Mouse (Mus musculus): ENCODE measurements around the gene Gm20737. TPM values are rescaled to one million over a fixed set of nuclear protein-coding genes. Genes with fewer than 3 reads are reported as not detected.
"Not testable (repeated sequence)": the region's sequence is repeated elsewhere in the genome, so short reads cannot be mapped to it uniquely, and the experiment has no call there.

Gene Gm20737
- not detected for total RNA-seq (2021)
- long read RNA-seq, experiment 1 = 0 reads
- long read RNA-seq, experiment 2 = 0 reads

DNA sequence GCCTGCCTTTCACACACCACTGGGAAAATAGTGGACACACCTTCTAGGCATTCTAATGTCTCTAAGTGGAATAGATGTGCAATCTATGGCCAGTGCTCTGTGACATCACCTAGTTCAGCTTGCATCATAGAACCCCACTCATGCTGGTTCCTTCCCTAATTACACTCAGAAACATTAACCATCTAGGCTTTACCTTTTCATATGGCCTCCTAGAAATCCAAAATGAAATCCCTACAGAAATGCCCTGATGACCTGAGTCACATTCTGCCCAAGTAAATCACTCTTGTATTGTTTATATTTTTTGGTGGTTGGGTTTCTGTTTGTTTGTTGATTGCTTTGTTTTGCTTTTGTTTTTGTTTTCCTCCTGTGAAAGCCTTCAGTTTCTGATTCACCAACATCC is at the start of gene Gm20737:
Gene Gm20737 (minus strand): TSS at position 101 of the 400 bp plus-strand sequence.
- DNase-seq; intact Hi-C loops (cut with DNase I); H3K27ac ChIP-seq; H3K4me3 ChIP-seq: not testable (repeated sequence)

DNA sequence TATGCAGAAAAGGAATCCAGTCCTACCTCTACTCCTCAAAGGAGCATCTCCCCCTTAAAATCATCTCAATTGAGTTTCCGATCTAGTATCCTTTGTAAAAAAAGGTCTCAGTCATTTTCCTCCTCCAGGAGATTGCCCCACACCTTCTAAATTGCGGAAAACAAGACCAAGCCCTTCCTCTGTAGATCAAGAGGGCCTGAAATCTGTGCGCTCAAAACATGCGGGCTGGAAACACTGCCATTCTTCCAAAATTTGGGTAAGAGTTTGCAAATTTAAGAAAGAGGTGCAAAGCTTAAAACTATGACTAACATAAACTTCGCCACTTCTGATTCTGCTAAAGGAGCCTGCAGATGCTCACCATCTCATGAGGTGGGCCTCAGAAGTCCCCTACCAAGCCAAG is 17.3 kb upstream of the Gm20737 start, which contains the start of gene Gm21775:
Gene Gm21775 (plus strand): TSS at position 301 of the 400 bp plus-strand sequence.
- H3K4me3 ChIP-seq; H3K27ac ChIP-seq; intact Hi-C loops (cut with DNase I); DNase-seq: not testable (repeated sequence)

Other genes starting within 250 kb of the Gm20737 start
- gene Gm20834, start 211.5 kb downstream of the Gm20737 start, total RNA-seq (2021) = not detected
- gene Gm28510, start 123.3 kb downstream of the Gm20737 start, total RNA-seq (2021) = not detected
- not detected for gene Gm21775, start 17.4 kb upstream of the Gm20737 start, total RNA-seq (2021)
- not detected for gene Gm21900, start 80.3 kb upstream of the Gm20737 start, total RNA-seq (2021)
- gene Gm20777, start 216.4 kb upstream of the Gm20737 start, total RNA-seq (2021) = not detected